22 mouse cellular contexts compared by ENCODE assay signal in the genomic region with DNA sequence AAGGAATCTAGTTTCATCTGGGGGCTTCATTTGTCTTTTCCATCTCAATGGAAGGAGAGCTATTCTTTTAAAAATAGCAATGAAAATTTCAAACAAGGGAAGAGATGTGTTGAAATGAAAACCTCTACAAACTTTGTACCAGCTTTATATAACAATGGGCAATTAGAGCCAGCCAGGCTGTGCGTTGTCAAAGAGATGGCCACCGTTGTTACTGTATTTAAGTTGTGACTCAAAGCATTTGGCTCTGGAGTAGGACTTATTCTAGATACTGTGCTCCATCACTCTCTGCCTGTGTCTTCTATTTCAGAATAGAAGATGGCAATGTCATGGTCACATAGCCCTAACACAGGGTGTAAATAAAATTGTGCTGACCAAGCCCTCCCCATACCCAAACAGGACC.
"Had no signal": no experiment of that assay in that cellular context is flagged by ENCODE, and none has a peak within 500 bp of the region (broad histone marks: within the 10 kb centered on the region; RNA-seq: fewer than 3 reads in every experiment).

No protein-coding gene starts in this region.

- H3K4me3 ChIP-seq: heart, embryonic 13.5 days; heart, embryonic 15.5 days; hindbrain, embryonic 13.5 days; hindbrain, embryonic 15.5 days; kidney, embryonic 15.5 days; limb, embryonic 13.5 days; limb, embryonic 15.5 days; liver, embryonic 12.5 days had no signal

- ATAC-seq: forebrain, postnatal 0 days; hindbrain, postnatal 0 days; intestine, embryonic 16.5 days; liver, embryonic 12.5 days had no signal

- DNase-seq: forebrain, postnatal 0 days; gastrocnemius, postnatal 14 days; gastrocnemius, postnatal 36 days; heart, adult 18-20 months; heart, postnatal 14 days; heart, postnatal 36 days; kidney, adult 11 months; kidney, adult 2 months; kidney, adult 9 months; kidney, postnatal 14 days; kidney, postnatal 36 days had no signal

- H3K27ac ChIP-seq: heart, embryonic 13.5 days; heart, embryonic 15.5 days; hindbrain, embryonic 13.5 days; hindbrain, embryonic 15.5 days; hindbrain, postnatal 0 days; kidney, embryonic 15.5 days; kidney, postnatal 0 days; limb, embryonic 13.5 days; limb, embryonic 15.5 days; liver, embryonic 12.5 days had no signal
